Mouse (Mus musculus) CD8-positive naive resting alpha-beta T cell, adult 2 months (primary cell): Measurements from ENCODE around the gene Rxfp4.
A peak's percentile ranks its signal among the peaks of the same experiment; 100 is the strongest.
"Not testable (repeated sequence)": the region's sequence is repeated elsewhere in the genome, so short reads cannot be mapped to it uniquely, and the experiment has no call there.

Experiments used
- DNase-seq, 2 experiments: peaks; one replicate each; pipeline ENCODE4 v3.0.0; 2022; ENCODE audit warnings: low read depth in 2 of 2, low spot score in 2 of 2

Gene Rxfp4

GRCm38 (mm10) chr3:88615117-88615516 is 37.8 kb downstream of the Rxfp4 start:
- no peak for DNase-seq

- no peak for DNase-seq
Measured at GRCm38 (mm10) chr3:88614418-88614817, 38.5 kb downstream of the Rxfp4 start.

- no peak for DNase-seq
Measured at GRCm38 (mm10) chr3:88609066-88609465, 43.9 kb downstream of the Rxfp4 start.

DNA sequence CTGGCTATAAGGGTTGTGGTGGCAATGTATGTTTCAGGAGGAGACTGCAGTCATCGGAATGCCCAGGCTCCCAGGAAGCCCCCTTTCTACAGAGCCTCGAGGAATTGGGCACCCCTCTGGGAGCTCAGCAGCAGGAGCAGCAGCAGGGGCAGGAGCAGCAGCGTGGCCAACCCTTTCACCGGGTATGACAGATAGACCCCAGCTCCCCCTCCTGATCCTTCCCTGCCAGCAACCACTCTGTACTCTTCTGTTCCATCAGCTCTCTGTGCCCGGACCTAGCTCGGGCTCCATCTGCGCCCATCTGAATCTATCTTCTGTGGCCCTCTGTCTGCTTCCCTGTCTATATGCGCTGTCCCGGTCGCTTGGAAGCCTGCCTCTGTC is 45.2 kb downstream of the Rxfp4 start:
- DNase-seq = no peak

- DNase-seq = peak; percentile 84 to 90
Measured at GRCm38 (mm10) chr3:88607065-88607757, 45.7 kb downstream of the Rxfp4 start.

GRCm38 (mm10) chr3:88605666-88606065 is 47.3 kb downstream of the Rxfp4 start, which contains the start of gene Arhgef2:
Arhgef2 (plus strand) TSS chr3:88605966.
- DNase-seq = not testable (repeated sequence)

DNA sequence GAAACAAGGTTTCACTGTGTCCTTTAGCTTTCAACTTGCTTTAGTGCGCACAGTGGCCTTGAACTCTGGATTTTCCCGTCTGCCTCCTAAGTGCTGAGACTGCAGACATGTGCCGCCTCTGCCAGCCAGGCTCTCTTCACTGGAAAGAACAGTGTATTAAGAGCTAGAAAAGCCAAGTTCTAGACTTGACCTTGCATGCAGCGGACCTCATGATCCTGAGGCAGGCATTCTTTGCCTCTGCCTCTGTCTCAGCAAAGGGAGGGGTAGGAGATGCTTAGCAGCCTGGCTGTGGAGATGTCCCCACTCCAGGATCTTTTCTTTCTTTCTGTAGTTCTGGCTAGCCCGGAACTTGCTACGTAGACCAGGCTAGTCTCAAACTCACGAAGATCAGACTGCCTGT is 48.1 kb downstream of the Rxfp4 start:
- no peak for DNase-seq

DNA sequence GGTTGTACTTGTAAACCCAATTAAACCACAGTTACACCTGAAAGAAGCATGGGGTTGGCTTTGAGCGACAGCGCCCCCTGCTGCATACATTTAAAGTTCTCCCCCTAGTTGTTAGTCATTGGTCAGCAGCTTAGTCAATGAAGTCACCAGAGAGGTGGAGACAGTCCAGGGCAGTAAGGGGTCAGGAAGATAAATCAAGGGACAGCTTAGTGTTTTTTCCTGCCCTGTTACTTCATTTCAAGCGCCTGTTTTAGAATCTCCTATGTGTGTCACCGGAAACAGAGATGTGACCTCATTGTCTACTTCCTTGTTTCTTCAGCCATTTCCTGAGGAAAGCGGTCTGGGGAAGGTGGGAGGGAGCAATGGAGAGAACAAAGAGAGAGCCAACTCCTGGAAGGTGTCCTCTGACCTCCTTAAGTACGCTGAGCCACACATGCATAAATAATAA is 49.2 kb downstream of the Rxfp4 start:
- peak; percentile 60 to 74 for DNase-seq

- DNase-seq = no peak
Measured at GRCm38 (mm10) chr3:88602466-88602865, 50.5 kb downstream of the Rxfp4 start.
